Mouse (Mus musculus) right cerebral cortex, postnatal 10 days (tissue): ENCODE data around the gene Bmp5.
"Not testable (repeated sequence)": the region's sequence is repeated elsewhere in the genome, so short reads cannot be mapped to it uniquely, and the experiment has no call there.

ENCODE experiments used
- DNase-seq, 2 experiments: peaks; one replicate each; pipeline ENCODE4 v3.0.0; 2021; ENCODE audit warnings: low spot score in 2 of 2

The Bmp5 gene

DNA sequence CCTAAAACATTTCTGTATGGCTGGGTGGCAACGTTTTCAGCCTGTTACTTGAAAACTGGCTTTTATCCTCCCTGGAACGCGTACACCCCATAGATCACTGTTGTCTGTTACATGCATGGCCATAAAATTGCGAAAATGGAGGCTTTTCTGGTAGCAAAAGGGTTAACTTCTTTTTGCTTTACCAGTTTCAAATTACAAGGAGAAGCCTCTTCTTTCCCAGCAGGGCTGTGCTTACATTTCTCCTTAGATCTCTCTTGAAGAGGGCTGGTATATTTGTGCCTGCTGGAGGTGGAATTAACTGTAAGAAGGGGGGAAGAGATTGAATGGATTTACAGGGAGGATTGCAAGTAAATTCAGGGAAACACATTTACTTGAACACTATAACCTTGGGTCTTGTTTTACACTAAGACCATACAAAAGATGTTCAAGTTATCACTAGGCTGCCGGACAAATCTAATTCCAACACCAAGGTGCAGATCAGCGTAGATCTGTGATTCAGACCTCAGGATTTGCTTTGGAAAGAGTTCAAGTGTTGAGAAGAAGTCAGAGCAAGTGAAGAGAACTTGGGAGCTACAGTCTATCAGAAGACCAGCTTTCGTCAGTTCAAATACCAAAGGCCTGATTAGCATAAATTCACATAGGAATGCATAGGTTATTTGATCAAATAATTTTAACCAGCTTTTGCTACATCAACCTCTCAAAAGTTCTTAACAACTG lies at the start of gene Bmp5:
Gene Bmp5, plus strand, starts transcription at position 236 of the 717 bp plus-strand sequence.
- no peak for DNase-seq

GRCm38 (mm10) chr9:75760075-75760474 lies 15.1 kb upstream of the Bmp5 start:
- peak in 1 of 2 experiments; percentile 21 for DNase-seq

- DNase-seq, result no peak
Measured at GRCm38 (mm10) chr9:75761567-75761966, 13.6 kb upstream of the Bmp5 start.

GRCm38 (mm10) chr9:75762487-75762886 lies 12.7 kb upstream of the Bmp5 start:
- peak; percentile 39 to 59 for DNase-seq

GRCm38 (mm10) chr9:75764792-75765191 lies 10.4 kb upstream of the Bmp5 start:
- no peak for DNase-seq

DNA sequence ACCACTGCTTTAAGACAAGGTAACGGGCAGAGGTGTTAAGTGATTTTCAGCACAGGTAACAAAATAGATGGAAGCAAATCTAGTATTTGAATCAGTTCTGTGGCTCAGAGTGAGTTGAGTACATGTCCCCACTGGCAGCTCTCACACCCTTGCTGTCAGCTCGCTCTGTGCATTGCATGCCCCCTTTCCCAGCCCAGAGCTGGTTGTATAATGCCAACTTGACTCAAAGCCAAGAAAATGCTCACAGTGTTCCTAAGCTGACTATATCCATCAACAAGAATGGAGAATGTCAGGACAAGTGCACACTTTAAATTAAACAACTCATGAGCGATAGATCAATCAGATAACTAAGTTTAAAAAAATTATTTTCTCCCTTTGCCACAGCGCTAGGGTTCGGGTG lies 8.6 kb upstream of the Bmp5 start:
- DNase-seq, result no peak

DNA sequence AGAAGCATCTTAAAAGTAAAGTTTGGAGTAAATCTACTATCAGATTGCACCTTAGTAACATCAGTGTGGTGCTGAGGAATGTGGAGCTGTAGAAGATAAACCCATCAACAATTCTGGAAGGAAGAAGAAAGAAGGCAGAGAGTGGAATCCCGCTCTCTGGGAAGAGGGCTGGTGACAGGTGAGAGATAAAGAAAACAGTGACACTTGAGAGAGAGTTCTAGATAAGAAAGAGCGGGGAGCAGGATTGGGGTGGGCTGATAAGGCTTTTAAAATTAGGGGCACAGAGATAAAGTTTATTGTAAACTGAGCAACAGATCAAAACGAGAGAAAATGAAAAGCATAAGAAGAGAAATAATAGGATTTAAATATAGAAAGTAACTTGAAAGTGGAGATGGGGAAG lies 6.1 kb upstream of the Bmp5 start:
- DNase-seq, result no peak

DNA sequence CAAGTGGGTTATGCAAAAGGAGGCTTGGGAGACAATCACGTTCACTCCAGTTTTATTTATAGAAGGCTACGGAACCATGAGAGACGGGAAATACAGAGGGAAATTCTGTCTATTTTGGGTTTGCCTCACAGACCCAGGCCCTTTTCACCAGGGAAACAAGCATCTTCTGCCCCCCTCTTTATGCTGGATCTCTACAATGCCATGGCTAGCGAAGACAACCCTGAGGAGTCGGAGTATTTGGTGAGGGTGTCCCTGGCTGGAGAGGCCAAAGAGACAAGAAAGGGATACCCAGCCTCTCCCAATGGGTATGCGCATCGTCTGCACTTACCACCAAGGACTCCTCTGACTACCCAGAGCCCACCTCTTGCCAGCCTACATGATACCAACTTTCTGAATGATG lies 989 bp downstream of the Bmp5 start:
- no peak for DNase-seq

GRCm38 (mm10) chr9:75778762-75779346 lies 3.7 kb downstream of the Bmp5 start:
- no peak for DNase-seq

- no peak for DNase-seq
Measured at GRCm38 (mm10) chr9:75780558-75781276, 5.6 kb downstream of the Bmp5 start.

DNA sequence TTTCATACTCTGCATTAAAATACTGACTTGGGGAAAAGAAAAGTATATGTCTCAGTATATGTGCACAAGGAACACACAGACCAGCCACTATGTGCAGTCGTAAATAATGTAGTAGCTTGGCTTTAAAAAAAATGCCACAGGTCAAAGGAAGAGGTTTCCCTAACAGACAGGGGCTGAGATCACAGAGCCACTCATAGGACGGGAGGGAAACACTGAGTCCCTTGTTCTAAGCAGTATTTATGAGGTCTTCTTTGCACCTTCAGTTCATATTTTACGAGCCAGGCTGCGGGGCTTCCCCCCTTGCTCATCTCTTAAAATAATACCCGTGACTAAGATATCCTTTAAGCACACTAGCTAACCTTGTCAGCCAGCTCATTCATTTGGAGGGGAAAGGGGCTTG lies 6.4 kb downstream of the Bmp5 start:
- no peak for DNase-seq

- no peak for DNase-seq
Measured at GRCm38 (mm10) chr9:75783573-75783972, 8.4 kb downstream of the Bmp5 start.

DNA sequence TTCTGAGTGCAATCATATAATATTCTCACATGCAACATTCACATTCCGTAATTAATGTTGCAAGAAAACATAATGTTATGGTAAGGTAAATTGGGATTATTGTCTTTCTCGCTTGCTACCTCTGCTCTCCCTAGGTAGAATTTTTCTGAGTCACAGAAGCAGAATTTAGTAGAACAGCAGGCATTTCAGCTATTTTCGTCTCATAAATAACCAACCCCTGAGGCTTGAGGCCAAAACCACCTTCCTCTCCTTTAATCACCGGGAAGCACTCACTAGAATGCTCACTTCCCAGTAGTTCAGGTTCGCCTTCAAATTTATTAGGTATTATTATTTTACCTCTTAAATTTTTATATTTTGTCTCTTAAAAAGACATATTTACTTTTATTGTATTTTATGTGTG lies 10.8 kb downstream of the Bmp5 start:
- no peak for DNase-seq

DNA sequence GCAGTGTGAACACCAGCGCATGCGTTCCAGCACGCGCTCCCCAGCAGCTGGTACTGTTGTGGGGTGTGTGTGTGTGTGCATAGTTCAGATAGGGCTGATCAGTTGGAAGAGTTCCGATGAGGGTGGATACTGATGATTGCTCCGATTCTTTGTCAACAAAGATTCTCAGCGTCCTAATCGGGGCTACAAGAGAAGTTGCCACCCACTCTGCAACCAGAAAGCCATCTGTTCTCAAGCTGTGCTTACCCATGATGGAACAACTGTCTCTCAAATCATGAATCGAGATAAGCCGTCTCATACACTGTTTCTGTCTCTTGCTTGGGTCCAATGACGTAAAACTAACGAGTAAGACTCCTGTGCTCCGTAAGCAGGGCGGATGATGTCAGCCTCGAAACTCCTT lies 12.0 kb downstream of the Bmp5 start:
- no peak for DNase-seq

DNA sequence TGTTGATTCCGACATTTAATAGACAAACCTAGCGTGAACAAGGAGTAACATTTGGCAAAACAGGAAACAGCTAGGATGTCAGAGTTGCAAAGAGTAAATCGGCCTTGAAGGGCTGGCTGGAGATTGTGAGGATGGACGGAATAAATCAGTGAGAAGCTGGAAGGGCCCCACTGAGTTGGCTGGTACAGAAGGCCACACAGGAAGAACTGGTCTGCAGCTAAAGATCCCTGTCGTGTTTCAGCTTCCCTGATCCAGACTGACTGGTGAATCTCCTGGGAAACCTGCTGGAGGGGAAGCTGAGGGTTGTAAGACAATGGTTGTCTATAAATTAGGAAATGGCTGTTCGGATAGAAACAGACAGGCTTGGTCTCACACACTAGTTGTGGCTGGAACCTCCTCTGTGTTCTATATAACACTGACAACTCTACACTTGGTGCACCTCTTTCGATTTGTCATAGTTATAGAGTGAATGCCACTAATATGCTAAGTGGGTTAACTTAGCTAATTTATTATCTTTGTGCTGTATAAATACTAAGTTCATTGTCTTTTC lies 14.8 kb downstream of the Bmp5 start:
- DNase-seq, result no peak

DNA sequence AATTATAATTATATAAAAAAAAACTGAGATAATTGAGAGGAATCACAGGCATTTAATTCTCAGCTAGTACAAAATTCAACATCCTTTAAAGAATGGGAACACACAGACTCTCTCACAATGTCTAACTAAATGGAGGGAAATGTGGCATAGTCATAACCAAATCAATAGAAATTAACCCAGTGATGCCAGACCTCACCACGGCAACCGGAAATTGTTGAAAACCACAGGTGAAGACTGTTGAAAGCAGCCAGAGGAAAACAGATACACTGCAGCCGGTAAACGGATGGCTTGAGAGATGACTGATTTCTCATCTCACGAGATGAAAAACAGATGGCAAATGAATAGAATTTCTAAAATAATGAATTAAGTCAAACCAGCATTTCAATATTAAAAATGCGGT lies 29.8 kb downstream of the Bmp5 start:
- DNase-seq, result no peak

- not testable (repeated sequence) for DNase-seq
Measured at GRCm38 (mm10) chr9:75808179-75808578, 33.0 kb downstream of the Bmp5 start.

DNA sequence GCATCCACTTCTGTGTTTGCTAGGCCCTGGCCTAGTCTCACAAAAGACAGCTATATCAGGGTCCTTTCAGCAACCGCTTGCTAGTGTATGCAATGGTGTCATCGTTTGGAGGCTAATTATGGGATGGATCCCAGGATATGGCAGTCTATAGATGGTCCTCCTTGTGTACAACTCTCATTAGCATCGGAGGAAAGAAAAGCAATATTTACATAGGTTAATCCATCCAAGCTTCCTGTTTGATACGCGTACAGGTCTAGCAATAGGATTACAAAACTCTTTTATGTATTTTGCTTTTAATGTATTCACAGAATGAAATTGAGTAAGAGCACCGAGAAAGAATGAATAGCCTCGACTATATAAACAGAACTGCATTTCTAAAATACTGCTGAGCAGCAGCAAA lies 33.5 kb downstream of the Bmp5 start:
- DNase-seq, result no peak

DNA sequence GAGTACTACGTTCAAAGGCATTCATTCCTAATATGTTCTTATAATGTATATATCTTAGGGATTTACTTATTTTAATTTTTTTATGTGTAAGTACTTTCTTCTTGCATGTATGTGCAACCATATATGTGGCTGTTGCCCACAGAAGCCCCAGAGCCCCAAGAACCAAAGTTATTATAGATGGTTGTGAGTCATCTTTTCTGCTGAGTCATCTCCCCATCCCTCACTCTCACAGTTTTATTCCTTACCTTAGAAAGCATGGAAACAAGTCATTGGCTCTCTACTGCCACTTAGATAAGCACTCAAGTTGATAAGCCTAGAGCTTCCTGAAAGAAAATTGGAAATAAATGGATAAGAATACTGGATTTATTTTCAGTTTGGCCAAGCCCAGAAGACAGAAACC lies 40.0 kb downstream of the Bmp5 start:
- no peak for DNase-seq

- no peak for DNase-seq
Measured at GRCm38 (mm10) chr9:75818400-75818799, 43.2 kb downstream of the Bmp5 start.

DNA sequence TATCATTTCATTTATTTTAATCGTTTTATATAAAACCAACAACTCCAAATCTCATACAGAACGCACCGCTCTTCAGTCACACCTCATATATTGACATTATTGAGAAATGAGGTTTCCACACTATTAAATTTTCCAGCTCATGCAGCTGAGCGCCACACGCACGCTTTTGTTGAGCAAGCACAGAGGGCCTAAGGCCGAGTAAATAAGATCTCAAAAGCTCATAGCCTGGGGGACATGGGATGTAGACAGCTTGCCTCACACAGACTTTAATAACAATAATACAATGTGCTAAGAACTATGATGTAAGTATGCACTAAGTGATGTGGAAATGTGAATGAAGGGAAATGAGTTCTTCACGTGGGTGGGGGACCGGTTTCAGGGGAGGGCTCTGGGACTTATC lies 57.3 kb downstream of the Bmp5 start:
- no peak for DNase-seq

- no peak for DNase-seq
Measured at GRCm38 (mm10) chr9:75833189-75833732, 58.1 kb downstream of the Bmp5 start.
